Mouse (Mus musculus) ES-E14 (cell line): Measurements from ENCODE around the gene Arl10. TPM values are rescaled to one million over a fixed set of nuclear protein-coding genes. Genes with fewer than 3 reads are reported as not detected.

Source experiments
- DNase-seq: peaks from one replicate; pipeline ENCODE4 v3.0.0-alpha.2; 2013; ENCODE audit warnings: low read depth, low spot score
- H3K27ac ChIP-seq: 2 replicates; pipeline ENCODE4 v1.5.1; 2012; ENCODE audit warnings: low read depth, mild to moderate bottlenecking, low read length, moderate library complexity, mixed read lengths; ENCODE audit not compliant: poor library complexity, insufficient read depth, severe bottlenecking
- H3K36me3 ChIP-seq: 2 replicates; pipeline ENCODE4 v1.6.1; 2012; ENCODE audit warnings: mild to moderate bottlenecking, low read length, moderate library complexity, mixed read lengths; ENCODE audit not compliant: control insufficient read depth, poor library complexity, insufficient read depth, severe bottlenecking
- H3K4me1 ChIP-seq, 2 experiments: fragments of 150-350 bp in 1 of 2; sonication (generic) in 1 of 2; 2 replicates each; pipeline ENCODE4 v1.6.1; 2012; ENCODE audit warnings: low read length in 2 of 2, mild to moderate bottlenecking in 1 of 2, mixed read lengths in 1 of 2; ENCODE audit not compliant: control insufficient read depth in 2 of 2, insufficient read depth in 2 of 2, poor library complexity in 1 of 2
- H3K4me3 ChIP-seq, 2 experiments: fragments of 150-350 bp in 1 of 2; sonication (generic) in 1 of 2; 2 replicates each; pipeline ENCODE4 v1.5.1; 2012; ENCODE audit warnings: low read length in 2 of 2, low read depth in 1 of 2, mild to moderate bottlenecking in 1 of 2, mixed read lengths in 1 of 2; ENCODE audit not compliant: insufficient read depth in 1 of 2, poor library complexity in 1 of 2, severe bottlenecking in 1 of 2
- H3K9ac ChIP-seq: 2 replicates; pipeline ENCODE4 v1.6.1; 2012; ENCODE audit warnings: low read depth, mild to moderate bottlenecking, low read length, mixed read lengths; ENCODE audit not compliant: poor library complexity, insufficient read depth, severe bottlenecking
- H3K9me3 ChIP-seq: fragments of 150-350 bp; sonication (generic); 2 replicates; pipeline ENCODE4 v1.6.1; 2012; ENCODE audit warnings: low read depth, mild to moderate bottlenecking, low read length; ENCODE audit not compliant: control insufficient read depth, insufficient read depth
- CHD2 ChIP-seq: IDR thresholded peaks from 2 replicates; pipeline ENCODE4 v1.6.1; 2014; ENCODE audit warnings: mild to moderate bottlenecking, low read depth, low read length, inconsistent platforms
- HCFC1 ChIP-seq: IDR thresholded peaks from 2 replicates; pipeline ENCODE4 v1.6.1; 2012; ENCODE audit warnings: low read length, inconsistent platforms, borderline replicate concordance; ENCODE audit not compliant: insufficient read depth
- MAFK ChIP-seq: IDR thresholded peaks from 2 replicates; pipeline ENCODE4 v1.6.1; 2014; ENCODE audit warnings: mild to moderate bottlenecking, low read depth, low read length, inconsistent platforms; ENCODE audit not compliant: insufficient read depth
- ZC3H11A ChIP-seq: IDR thresholded peaks from 2 replicates; pipeline ENCODE4 v1.6.1; 2012; ENCODE audit warnings: low read depth, mild to moderate bottlenecking, inconsistent platforms, low read length, borderline replicate concordance
- ZNF384 ChIP-seq: IDR thresholded peaks from 2 replicates; pipeline ENCODE4 v1.6.1; 2012; ENCODE audit warnings: low read depth, low read length, inconsistent platforms
- in situ Hi-C, 2 experiments: fragments of 600-800 bp; cut with MboI; formaldehyde crosslinking; loops; one replicate each; pipeline ENCODE4 v1.15.1; 2025; ENCODE audit warnings: low sequenced_read_pairs in 2 of 2, inconsistent platforms in 1 of 2; ENCODE audit not compliant: unreplicated experiment in 2 of 2
- total RNA-seq: library from RNA; depleted of rRNA; stranded (reverse); fragments of 300-350 nt; gene quantifications from 2 replicates; pipeline ENCODE4 v1.2.3, GENCODE M21; 2012

Gene Arl10
- total RNA-seq, 1 experiment = 38.3 TPM

GRCm38 (mm10) chr13:54593617-54594016 lies 18.8 kb downstream of the Arl10 start:
- peaks cover 7% of the 10 kb centered on the region; the same call in 1 of the 2 replicates for H3K36me3 ChIP-seq
- no peaks in the 10 kb centered on the region for H3K9me3 ChIP-seq
- in situ Hi-C loops = no loop called here
- TF ChIP-seq ZC3H11A (no peak), MAFK (no peak), HCFC1 (no peak), CHD2 (no peak), ZNF384 (no peak)
- H3K9ac ChIP-seq = no peak overlapping the region
- no peak for DNase-seq
- H3K27ac ChIP-seq = no peak overlapping the region
- peaks cover 1 to 2% of the 10 kb centered on the region in 2 experiments; a peak in 1 of 4 replicates for H3K4me1 ChIP-seq
- H3K4me3 ChIP-seq = no peak overlapping the region

GRCm38 (mm10) chr13:54596107-54596690 lies 21.4 kb downstream of the Arl10 start:
- no peak for DNase-seq
- no peak overlapping the region for H3K27ac ChIP-seq
- in situ Hi-C loops = no loop called here
- H3K9ac ChIP-seq = no peak overlapping the region
- peaks cover 1 to 6% of the 10 kb centered on the region in 2 experiments; a peak in 1 of 4 replicates for H3K4me1 ChIP-seq
- H3K9me3 ChIP-seq = no peaks in the 10 kb centered on the region
- peaks cover 6% of the 10 kb centered on the region; the same call in 1 of the 2 replicates for H3K36me3 ChIP-seq
- TF ChIP-seq CHD2 (no peak), HCFC1 (no peak), MAFK (no peak), ZNF384 (no peak), ZC3H11A (no peak)
- H3K4me3 ChIP-seq = no peak overlapping the region

GRCm38 (mm10) chr13:54596870-54597269 lies 22.1 kb downstream of the Arl10 start:
- H3K36me3 ChIP-seq = peaks cover 4% of the 10 kb centered on the region; the same call in 1 of the 2 replicates
- H3K4me3 ChIP-seq = no peak overlapping the region
- no peak overlapping the region for H3K27ac ChIP-seq
- H3K9me3 ChIP-seq = no peaks in the 10 kb centered on the region
- in situ Hi-C loops = no loop called here
- no peak overlapping the region for H3K9ac ChIP-seq
- peaks cover 2 to 6% of the 10 kb centered on the region in 2 experiments; a peak in 1 of 4 replicates for H3K4me1 ChIP-seq
- TF ChIP-seq ZNF384 (no peak), MAFK (0 out of 2 replicates have a peak, but pooled peaks have one; percentile 7)
- DNase-seq = no peak

GRCm38 (mm10) chr13:54598622-54599143 lies 23.9 kb downstream of the Arl10 start:
- no peak for DNase-seq
- TF ChIP-seq HCFC1 (no peak), ZNF384 (no peak), CHD2 (no peak), ZC3H11A (no peak), MAFK (no peak)
- Histone ChIP-seq H3K9ac (no peak overlapping the region), H3K36me3 (0 out of 2 replicates have a peak, but pooled peaks cover 2% of the 10 kb centered on the region), H3K9me3 (no peaks in the 10 kb centered on the region), H3K4me1 (peaks cover 5 to 20% of the 10 kb centered on the region in 2 experiments; a peak in 3 of 4 replicates), H3K27ac (no peak overlapping the region), H3K4me3 (no peak overlapping the region)
- in situ Hi-C loops = no loop called here
